Mouse (Mus musculus) spleen, adult 2 months (tissue): Measurements from ENCODE around the gene Lao1. TPM values are rescaled to one million over a fixed set of nuclear protein-coding genes. Genes with fewer than 3 reads are reported as not detected.

Source experiments
- DNase-seq, 2 experiments: peaks; one replicate each; pipeline versions ENCODE4 v3.0.0 to v3.0.0-alpha.2; 2012 to 2021; ENCODE audit warnings: low spot score in 2 of 2, low read depth in 1 of 2
- H3K27ac ChIP-seq: fragments of 200-500 bp; 2 replicates; pipeline ENCODE4 v1.5.1; 2012; ENCODE audit warnings: low read length, inconsistent platforms; ENCODE audit not compliant: insufficient read depth
- H3K27me3 ChIP-seq: fragments of 200-500 bp; 2 replicates; pipeline ENCODE4 v1.6.1; 2012; ENCODE audit warnings: mild to moderate bottlenecking, moderate library complexity, low read length, inconsistent platforms; ENCODE audit not compliant: control insufficient read depth, insufficient read depth
- H3K36me3 ChIP-seq: fragments of 200-500 bp; 2 replicates; pipeline ENCODE4 v1.6.1; 2012; ENCODE audit warnings: mild to moderate bottlenecking, low read length, inconsistent platforms; ENCODE audit not compliant: control insufficient read depth, insufficient read depth
- H3K4me1 ChIP-seq: fragments of 200-500 bp; 2 replicates; pipeline ENCODE4 v1.6.1; 2011; ENCODE audit warnings: inconsistent platforms; ENCODE audit not compliant: control insufficient read depth, insufficient read depth, insufficient read length
- H3K4me3 ChIP-seq: fragments of 200-500 bp; 2 replicates; pipeline ENCODE4 v1.5.1; 2011; ENCODE audit warnings: mild to moderate bottlenecking, inconsistent platforms; ENCODE audit not compliant: insufficient read depth, insufficient read length; ENCODE audit errors: extremely low read depth
- CTCF ChIP-seq: fragments of 200-500 bp; IDR thresholded peaks from 2 replicates; pipeline ENCODE4 v1.5.1; 2011; ENCODE audit warnings: mild to moderate bottlenecking, inconsistent platforms; ENCODE audit not compliant: insufficient read depth, insufficient read length, insufficient replicate concordance; ENCODE audit errors: extremely low read depth
- POLR2A ChIP-seq: fragments of 200-500 bp; IDR thresholded peaks from 2 replicates; pipeline ENCODE4 v1.6.1; 2011; ENCODE audit warnings: low read depth, low read length, inconsistent platforms
- WGBS: fragments of 180-500 bp; shearing (Covaris S2); methylation state at CpG from one replicate; pipeline ENCODE4 v1.1.7; 2018; 5-methylcytosine and 5-hydroxymethylcytosine counted together
- polyA plus RNA-seq: library from polyadenylated mRNA; depleted of rRNA; stranded (reverse); fragments of >200 nt; gene quantifications from 2 replicates; pipeline ENCODE4 v1.2.3, GENCODE M21; 2012

The Lao1 gene
- polyA plus RNA-seq, 1 experiment, result not detected

- WGBS, result 67% methylated on average over 3 of the region's 3 CpGs
Observed at GRCm38 (mm10) chr4:119004178-119004577, 42.8 kb downstream of the Lao1 start.

GRCm38 (mm10) chr4:119004613-119005339, 43.4 kb downstream of the Lao1 start:
- WGBS, result 51% methylated on average over 7 of the region's 7 CpGs
- no peak overlapping the region for H3K4me3 ChIP-seq

More at GRCm38 (mm10) chr4:119004178-119004577, 42.8 kb downstream of the Lao1 start:
- Histone ChIP-seq H3K4me1 (peaks cover 21% of the 10 kb centered on the region; the same call in 1 of the 2 replicates), H3K27me3 (no peaks in the 10 kb centered on the region), H3K27ac (no peak overlapping the region), H3K36me3 (no peaks in the 10 kb centered on the region), H3K4me3 (no peak overlapping the region)
- no peak for DNase-seq
- TF ChIP-seq POLR2A (no peak), CTCF (no peak)

GRCm38 (mm10) chr4:119007602-119008001, 46.2 kb downstream of the Lao1 start:
- Histone ChIP-seq H3K4me3 (no peak overlapping the region), H3K27ac (no peak overlapping the region), H3K27me3 (no peaks in the 10 kb centered on the region), H3K4me1 (peaks cover 5% of the 10 kb centered on the region; the same call in 1 of the 2 replicates), H3K36me3 (no peaks in the 10 kb centered on the region)
- DNase-seq, result no peak
- TF ChIP-seq POLR2A (no peak), CTCF (no peak)
- 91% methylated on average over 6 of the region's 6 CpGs for WGBS

More at GRCm38 (mm10) chr4:119004613-119005339, 43.4 kb downstream of the Lao1 start:
- peaks cover 19% of the 10 kb centered on the region; the same call in 1 of the 2 replicates for H3K4me1 ChIP-seq
- DNase-seq, result peak; percentile 45 to 87
- no peak overlapping the region for H3K27ac ChIP-seq
- TF ChIP-seq CTCF (peak; percentile 88; the same call in 1 of the 2 replicates), POLR2A (no peak)
- no peaks in the 10 kb centered on the region for H3K36me3 ChIP-seq
- H3K27me3 ChIP-seq, result no peaks in the 10 kb centered on the region

GRCm38 (mm10) chr4:119008476-119008875, 47.1 kb downstream of the Lao1 start:
- H3K27me3 ChIP-seq, result no peaks in the 10 kb centered on the region
- no peak for DNase-seq
- no peak overlapping the region for H3K4me3 ChIP-seq
- H3K27ac ChIP-seq, result no peak overlapping the region
- TF ChIP-seq CTCF, result no peak
- TF ChIP-seq POLR2A, result no peak
- no peaks in the 10 kb centered on the region for H3K36me3 ChIP-seq
- 74% methylated on average over 6 of the region's 6 CpGs for WGBS
- no peaks in the 10 kb centered on the region; the same call in 1 of the 2 replicates for H3K4me1 ChIP-seq

GRCm38 (mm10) chr4:119009814-119010213, 48.4 kb downstream of the Lao1 start:
- TF ChIP-seq POLR2A, result no peak
- TF ChIP-seq CTCF, result no peak
- no peak for DNase-seq
- Histone ChIP-seq H3K27me3 (no peaks in the 10 kb centered on the region), H3K4me1 (no peaks in the 10 kb centered on the region; the same call in 1 of the 2 replicates), H3K4me3 (no peak overlapping the region), H3K36me3 (no peaks in the 10 kb centered on the region), H3K27ac (no peak overlapping the region)
- 66% methylated on average over 8 of the region's 8 CpGs for WGBS

GRCm38 (mm10) chr4:119011050-119011680, 49.8 kb downstream of the Lao1 start:
- Histone ChIP-seq H3K27ac (no peak overlapping the region), H3K4me1 (no peaks in the 10 kb centered on the region), H3K27me3 (no peaks in the 10 kb centered on the region), H3K36me3 (no peaks in the 10 kb centered on the region), H3K4me3 (no peak overlapping the region)
- no peak for TF ChIP-seq POLR2A
- TF ChIP-seq CTCF, result no peak
- no peak for DNase-seq
- WGBS, result 76% methylated on average over 10 of the region's 10 CpGs
